Mouse (Mus musculus) ES-Bruce4 (cell line): ENCODE data around the gene Ddc.

Experiments
- CTCF ChIP-seq: IDR thresholded peaks from one replicate; pipeline ENCODE4 v1.8.1; 2011; ENCODE audit warnings: low read depth, low read length
- EP300 ChIP-seq: IDR thresholded peaks from 2 replicates; pipeline ENCODE4 v1.6.1; 2011; ENCODE audit warnings: low read depth, low read length; ENCODE audit not compliant: insufficient read depth
- POLR2A ChIP-seq: IDR thresholded peaks from one replicate; pipeline ENCODE4 v1.8.1; 2011; ENCODE audit warnings: low read length; ENCODE audit not compliant: insufficient read depth

DNA sequence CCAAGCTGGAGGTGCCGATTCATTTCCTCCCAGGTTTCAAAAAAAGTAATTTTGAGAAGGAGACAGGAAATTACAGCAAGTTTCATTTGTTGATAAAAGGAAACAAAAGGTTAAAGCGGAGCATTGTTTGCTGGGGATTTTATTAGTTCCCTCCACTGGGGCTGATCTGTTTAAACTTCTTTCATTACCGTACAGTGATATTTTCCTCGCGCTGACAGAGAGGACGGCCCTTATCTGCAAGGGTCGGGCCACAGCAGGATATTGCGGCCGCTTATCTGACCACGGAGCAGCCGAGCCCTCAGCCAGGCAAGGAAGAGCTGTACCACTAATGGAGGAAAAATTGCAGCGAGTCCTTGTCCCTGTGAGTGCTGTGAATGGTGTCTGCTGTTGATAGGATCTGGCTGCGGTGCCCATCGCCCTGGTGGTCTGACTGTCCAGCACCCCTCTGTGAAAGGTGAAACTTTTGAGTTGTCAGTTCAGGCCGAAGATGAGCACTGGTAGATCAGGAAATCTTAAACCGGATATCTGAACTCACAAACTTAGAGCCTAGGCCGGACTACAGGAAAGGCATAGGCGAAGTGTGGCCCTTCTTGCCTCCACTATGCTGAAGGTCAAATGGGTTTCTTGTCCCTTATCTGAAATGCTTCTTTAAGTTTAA, 61.1 kb downstream of the Ddc start:
- TF ChIP-seq POLR2A (no peak), CTCF (no peak), EP300 (no peak)
